Mouse (Mus musculus) heart, adult 2 months (tissue): ENCODE data around the gene A730061H03Rik. TPM values are rescaled to one million over a fixed set of nuclear protein-coding genes. Genes with fewer than 3 reads are reported as not detected.

Experiments
- DNase-seq, 2 experiments: peaks; one replicate each; pipeline ENCODE4 v3.0.0; 2021
- H3K27ac ChIP-seq: fragments of 200-600 bp; 2 replicates; pipeline ENCODE4 v1.8.1; 2022
- H3K27me3 ChIP-seq: fragments of 200-500 bp; 2 replicates; pipeline ENCODE4 v1.6.1; 2012; ENCODE audit warnings: mild to moderate bottlenecking, low read length, inconsistent platforms, mixed read lengths; ENCODE audit not compliant: control insufficient read depth, insufficient read depth
- H3K36me3 ChIP-seq: fragments of 200-500 bp; 2 replicates; pipeline ENCODE4 v1.6.1; 2012; ENCODE audit warnings: low read length, inconsistent platforms; ENCODE audit not compliant: control insufficient read depth, insufficient read depth
- H3K4me1 ChIP-seq: fragments of 200-500 bp; 2 replicates; pipeline ENCODE4 v1.6.1; 2011; ENCODE audit warnings: low read length; ENCODE audit not compliant: control insufficient read depth, insufficient read depth
- H3K4me3 ChIP-seq: fragments of 200-600 bp; 2 replicates; pipeline ENCODE4 v1.8.1; 2022
- H3K79me2 ChIP-seq: fragments of 200-500 bp; replicated peaks from 2 replicates; pipeline ENCODE4 v1.6.1; 2012; ENCODE audit warnings: mild to moderate bottlenecking, inconsistent platforms, low read length, moderate library complexity, mixed read lengths; ENCODE audit not compliant: control insufficient read depth, insufficient read depth
- H3K9ac ChIP-seq: fragments of 200-500 bp; 2 replicates; pipeline ENCODE4 v1.6.1; 2012; ENCODE audit warnings: low read depth, mild to moderate bottlenecking, control low read depth, inconsistent platforms, low read length, mixed read lengths
- CTCF ChIP-seq: fragments of 200-600 bp; IDR thresholded peaks from 2 replicates; pipeline ENCODE4 v1.8.1; 2022; ENCODE audit warnings: antibody characterized with exemption, mild to moderate bottlenecking, moderate library complexity
- EP300 ChIP-seq: fragments of 200-500 bp; IDR thresholded peaks from 2 replicates; pipeline ENCODE4 v1.6.1; 2011; ENCODE audit warnings: low read depth, low read length, control low read depth; ENCODE audit not compliant: insufficient read depth
- POLR2A ChIP-seq: fragments of 200-500 bp; IDR thresholded peaks from 2 replicates; pipeline ENCODE4 v1.6.1; 2011; ENCODE audit warnings: mild to moderate bottlenecking, low read depth, low read length, control low read depth; ENCODE audit not compliant: insufficient read depth
- WGBS: fragments of 180-500 bp; shearing (Covaris S2); methylation state at CpG from one replicate; pipeline ENCODE4 v1.1.7; 2018; 5-methylcytosine and 5-hydroxymethylcytosine counted together
- intact Hi-C: fragments of 180-260 bp; cut with DNase I; formaldehyde crosslinking; loops from one replicate; pipeline ENCODE4 v1.15.1; 2025
- polyA plus RNA-seq: library from polyadenylated mRNA; depleted of rRNA; stranded (reverse); fragments of >200 nt; gene quantifications from 2 replicates; pipeline ENCODE4 v1.2.3, GENCODE M21; 2012
- total RNA-seq, 2 experiments: library from RNA; stranded (reverse); gene quantifications; 2 replicates each; pipeline ENCODE4 v1.2.3; 2021

The A730061H03Rik gene
- total and polyA plus RNA-seq, 3 experiments, result 0.74 TPM; not detected in 2

DNA sequence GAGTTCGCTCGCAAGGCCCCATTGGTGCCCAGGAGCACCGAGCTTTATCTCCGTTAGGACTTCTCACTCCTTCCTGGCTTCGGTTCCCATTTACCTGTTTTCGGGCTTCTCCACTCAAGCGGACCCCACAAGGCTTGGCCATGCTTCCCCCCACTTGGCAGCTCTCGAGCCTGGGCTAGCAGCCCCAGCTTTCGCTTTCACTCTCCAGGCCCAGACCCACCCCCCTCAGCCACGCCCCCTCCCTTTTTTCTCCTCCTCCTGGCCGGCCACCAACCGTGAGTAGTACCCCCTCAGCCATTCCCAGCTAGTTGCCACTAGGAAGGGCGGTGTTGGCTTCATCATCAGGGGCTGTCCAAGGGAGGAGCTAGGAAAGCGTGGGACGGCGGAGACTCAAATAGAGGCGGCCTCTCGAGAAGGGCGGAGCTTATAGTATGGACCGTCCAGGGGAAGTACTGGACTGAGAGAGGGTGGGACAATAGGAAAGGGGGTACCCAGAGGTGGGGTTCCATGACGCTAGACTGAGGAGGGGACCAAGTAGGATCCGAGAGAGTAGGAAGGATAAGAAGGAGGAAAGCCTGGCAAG is 30.6 kb upstream of the A730061H03Rik start, which contains the start of gene Psme2:
TSS of gene Psme2 (minus strand) at position 366 of the 583 bp plus-strand sequence.
- no peaks in the 10 kb centered on the region for H3K27me3 ChIP-seq
- peak within 1 kb of the TSS; percentile 81 for H3K4me3 ChIP-seq
- DNase-seq, result peak; percentile 93 to 96
- under 1% methylated on average over 22 of the region's 22 CpGs for WGBS
- H3K4me1 ChIP-seq, result peaks cover 7% of the 10 kb centered on the region
- intact Hi-C loops, result loop anchor here (2.0 kb wide), 1 partner anchor 14 kb away; no protein-coding TSS in a partner anchor
- peaks cover 4% of the 10 kb centered on the region; the same call in 1 of the 2 replicates for H3K36me3 ChIP-seq
- TF ChIP-seq CTCF (no peak), EP300 (no peak), POLR2A (peak; percentile 84)
- peak within 1 kb of the TSS; percentile 98 for H3K9ac ChIP-seq
- H3K79me2 ChIP-seq, result peaks cover 3% of the 10 kb centered on the region; the same call in 1 of the 2 replicates
- peak within 1 kb of the TSS; percentile 97 for H3K27ac ChIP-seq

DNA sequence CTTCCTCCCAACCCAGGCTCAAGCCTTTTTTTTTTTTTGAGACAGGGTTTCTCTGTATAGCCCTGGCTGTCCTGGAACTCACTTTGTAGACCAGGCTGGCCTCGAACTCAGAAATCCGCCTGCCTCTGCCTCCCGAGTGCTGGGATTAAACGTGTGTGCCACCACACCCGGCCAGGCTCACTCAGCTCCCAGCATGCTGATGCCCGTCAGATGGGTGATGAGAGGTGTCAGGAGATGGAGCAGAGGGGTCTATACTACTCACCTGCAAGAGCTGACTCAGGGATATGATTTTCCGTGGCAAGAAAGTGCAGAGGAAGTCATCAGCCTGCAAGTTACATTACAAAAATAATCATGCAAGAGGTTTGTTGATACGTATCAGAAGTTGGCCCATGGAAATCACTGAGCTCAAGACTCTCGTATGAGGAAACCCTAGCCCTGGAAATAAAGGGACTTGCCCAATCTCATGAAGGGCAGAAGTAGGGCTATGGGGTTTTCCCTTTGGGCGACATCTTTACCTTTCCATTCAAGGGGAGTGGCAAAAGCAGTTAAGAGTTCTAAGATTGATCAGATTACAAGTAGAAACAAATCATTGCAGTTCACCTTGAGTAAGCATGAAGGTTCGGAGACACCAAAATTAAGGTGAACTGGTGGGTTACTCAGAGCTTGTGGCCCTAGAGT is 29.7 kb upstream of the A730061H03Rik start:
- no peak for TF ChIP-seq CTCF
- no peak for TF ChIP-seq EP300
- no peak for TF ChIP-seq POLR2A

DNA sequence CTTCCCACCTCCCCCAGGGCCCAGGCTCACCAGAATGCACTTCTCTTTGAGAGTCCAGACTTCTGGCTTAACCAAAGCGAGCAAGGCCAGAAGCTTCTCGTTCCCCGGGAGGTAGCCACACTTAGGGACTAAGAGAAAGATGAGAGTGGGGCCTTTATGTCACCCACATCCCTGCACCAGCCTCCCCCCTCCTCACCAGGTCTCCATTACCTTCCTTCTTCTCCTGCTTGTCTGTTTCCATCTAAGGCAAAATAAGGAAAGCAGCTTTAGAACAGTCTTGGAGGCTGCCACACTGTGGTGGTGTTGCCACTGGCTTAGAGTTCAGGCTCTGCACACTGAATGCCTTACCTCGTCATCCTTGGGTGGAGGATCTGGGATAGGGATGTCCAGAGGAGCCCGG is 29.1 kb upstream of the A730061H03Rik start:
- Histone ChIP-seq H3K79me2 (0 out of 2 replicates have a peak, but pooled peaks cover 2% of the 10 kb centered on the region), H3K27ac (no peak overlapping the region), H3K4me3 (no peak overlapping the region), H3K9ac (no peak overlapping the region), H3K4me1 (peaks cover 10% of the 10 kb centered on the region), H3K27me3 (no peaks in the 10 kb centered on the region), H3K36me3 (peaks cover 4% of the 10 kb centered on the region; the same call in 1 of the 2 replicates)
- 90% methylated on average over 5 of the region's 5 CpGs for WGBS
- TF ChIP-seq EP300, result no peak
- TF ChIP-seq CTCF, result no peak
- no peak for TF ChIP-seq POLR2A
- intact Hi-C loops, result no loop called here
- no peak for DNase-seq

More for the DNA sequence above, 29.7 kb upstream of the A730061H03Rik start:
- Histone ChIP-seq H3K79me2 (peaks cover 3% of the 10 kb centered on the region; the same call in 1 of the 2 replicates), H3K27me3 (no peaks in the 10 kb centered on the region), H3K27ac (peak overlapping the region; percentile 84), H3K4me3 (peak overlapping the region; percentile 81), H3K36me3 (peaks cover 4% of the 10 kb centered on the region; the same call in 1 of the 2 replicates), H3K4me1 (peaks cover 10% of the 10 kb centered on the region), H3K9ac (peak overlapping the region; percentile 81)
- intact Hi-C loops, result loop anchor here (2.0 kb wide), 1 partner anchor 15 kb away; no protein-coding TSS in a partner anchor
- 70% methylated on average over 11 of the region's 11 CpGs for WGBS
- no peak for DNase-seq

DNA sequence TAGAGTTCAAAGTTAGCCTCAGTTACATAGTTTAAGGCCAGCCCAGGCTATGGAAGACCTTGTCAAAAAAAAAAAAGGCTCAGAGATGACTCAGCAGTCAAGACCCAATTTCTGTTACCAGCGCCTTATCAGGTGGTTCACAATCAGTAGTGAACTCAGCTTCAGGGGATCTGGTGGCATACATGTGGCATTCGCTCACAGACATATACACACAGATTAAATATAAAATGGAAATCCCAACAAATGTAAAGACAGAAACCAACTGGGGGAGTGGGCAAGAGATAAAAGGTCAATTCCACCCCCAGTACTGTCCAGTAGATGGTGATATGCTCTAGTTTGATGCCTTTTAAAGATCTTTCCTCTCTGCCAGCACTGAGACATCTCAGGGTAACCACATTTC is 25.9 kb upstream of the A730061H03Rik start:
- Histone ChIP-seq H3K36me3 (peaks cover 4% of the 10 kb centered on the region; the same call in 1 of the 2 replicates), H3K27ac (no peak overlapping the region; the same call in 1 of the 2 replicates), H3K79me2 (no peaks in the 10 kb centered on the region), H3K9ac (no peak overlapping the region), H3K4me3 (no peak overlapping the region), H3K27me3 (no peaks in the 10 kb centered on the region), H3K4me1 (peaks cover 3% of the 10 kb centered on the region)
- WGBS, result 99% methylated on average over 2 of the region's 2 CpGs
- DNase-seq, result no peak
- TF ChIP-seq POLR2A (no peak), CTCF (no peak), EP300 (no peak)
- intact Hi-C loops, result no loop called here

DNA sequence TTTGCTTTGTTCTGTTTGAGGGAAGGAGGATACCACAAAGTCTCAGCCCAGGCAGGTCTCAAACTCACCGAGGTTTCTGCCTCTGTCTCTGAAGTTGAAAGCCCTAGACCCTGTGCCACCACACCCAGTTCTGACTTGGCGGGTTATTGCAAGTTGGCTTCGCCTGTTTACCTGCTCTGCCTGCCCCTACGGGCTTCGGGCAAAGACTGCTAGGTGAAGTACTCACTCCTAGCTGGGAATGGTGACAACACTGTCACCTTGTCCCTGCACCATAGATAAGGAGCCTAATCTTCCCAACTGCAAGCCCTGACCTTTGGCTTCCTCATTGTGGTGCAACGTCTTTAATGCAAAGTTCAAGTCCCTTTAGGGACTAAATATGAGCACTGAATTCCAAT is 25.4 kb upstream of the A730061H03Rik start:
- H3K36me3 ChIP-seq, result peaks cover 4% of the 10 kb centered on the region; the same call in 1 of the 2 replicates
- 48% methylated on average over 6 of the region's 6 CpGs for WGBS
- H3K4me3 ChIP-seq, result peak overlapping the region; percentile 76
- peak in 1 of 2 experiments; percentile 34 for DNase-seq
- peak overlapping the region; percentile 22; the same call in 1 of the 2 replicates for H3K9ac ChIP-seq
- no peaks in the 10 kb centered on the region for H3K79me2 ChIP-seq
- H3K4me1 ChIP-seq, result peaks cover 3% of the 10 kb centered on the region
- H3K27me3 ChIP-seq, result no peaks in the 10 kb centered on the region
- intact Hi-C loops, result no loop called here
- TF ChIP-seq CTCF (no peak), POLR2A (no peak), EP300 (no peak)
- peak overlapping the region; percentile 78 for H3K27ac ChIP-seq
